Mouse (Mus musculus): ENCODE data around the gene Spink4.

- TF ChIP-seq SIN3A (IDR thresholded peaks at IDR 0.05; ENCODE audit: low read length) (no peak), EP300 (IDR thresholded peaks at IDR 0.05; ENCODE audit: low read depth in 1 of 2, low read length in 2 of 2) (no peak), USF1 (IDR thresholded peaks at IDR 0.05; ENCODE audit: low read depth, low read length) (no peak), MXI1 (IDR thresholded peaks at IDR 0.05; ENCODE audit: low read depth, low read length) (no peak), ZNF384 (IDR thresholded peaks at IDR 0.05; ENCODE audit: low read depth, low read length) (no peak), POLR2A (IDR thresholded peaks at IDR 0.05; ENCODE audit: control insufficient read depth in 1 of 2, insufficient read depth in 1 of 2, low read depth in 1 of 2, low read length in 2 of 2, poor library complexity in 1 of 2) (no peak), MAX (IDR thresholded peaks at IDR 0.05; ENCODE audit: low read length) (no peak), CTCF (IDR thresholded peaks at IDR 0.05 in 2 of 3, conservative IDR thresholded peaks at IDR 0.05 in 1 of 3; ENCODE audit: control insufficient read depth in 1 of 3, insufficient read depth in 1 of 3, low read depth in 2 of 3, low read length in 3 of 3, poor library complexity in 1 of 3, severe bottlenecking in 1 of 3) (no peak), MAZ (IDR thresholded peaks at IDR 0.05; ENCODE audit: low read depth, low read length) (no peak), POLR2AphosphoS2 (IDR thresholded peaks at IDR 0.05; ENCODE audit: low read length) (no peak), ZMIZ1 (IDR thresholded peaks at IDR 0.05; ENCODE audit: low read depth, low read length) (no peak), ZKSCAN1 (IDR thresholded peaks at IDR 0.05; ENCODE audit: low read depth, low read length) (no peak), USF2 (IDR thresholded peaks at IDR 0.05; ENCODE audit: borderline replicate concordance in 1 of 2, insufficient read depth in 1 of 2, low read depth in 1 of 2, low read length in 2 of 2) (no peak)
Measured at GRCm38 (mm10) chr4:40891206-40891605, 28.6 kb upstream of the Spink4 start.
